Mouse (Mus musculus): ENCODE data around the gene Samd3. TPM values are rescaled to one million over a fixed set of nuclear protein-coding genes. Genes with fewer than 3 reads are reported as not detected.

Samd3 gene
- total and polyA plus RNA-seq, 3 experiments, result 0.31 TPM; not detected in 2

GRCm38 (mm10) chr10:26280009-26280408 is 50.5 kb downstream of the Samd3 start:
- no peaks in the 10 kb centered on the region for H3K79me2 ChIP-seq (replicated peaks; ENCODE audit: control insufficient read depth, insufficient read depth, low read length)
- intact Hi-C loops (cut with DNase I), result no loop called here
- H3K36me3 ChIP-seq (ENCODE audit: control insufficient read depth, insufficient read depth, low read length), result no peaks in the 10 kb centered on the region
- no peaks in the 10 kb centered on the region for H3K27me3 ChIP-seq (ENCODE audit: control insufficient read depth, insufficient read depth, low read length)
- H3K4me3 ChIP-seq, result no peak overlapping the region
- no peaks in the 10 kb centered on the region for H3K4me1 ChIP-seq (ENCODE audit: control insufficient read depth, insufficient read depth, low read length)
- 82% methylated on average over 8 of the region's 8 CpGs for WGBS
- no peak overlapping the region for H3K27ac ChIP-seq
- DNase-seq, result no peak
- no peak overlapping the region for H3K9ac ChIP-seq (ENCODE audit: low read depth, low read length)
- no peak for TF ChIP-seq EP300 (IDR thresholded peaks at IDR 0.05; ENCODE audit: insufficient read depth, low read depth, low read length)
- no peak for TF ChIP-seq POLR2A (IDR thresholded peaks at IDR 0.05; ENCODE audit: insufficient read depth, low read depth, low read length)
- no peak for TF ChIP-seq CTCF (IDR thresholded peaks at IDR 0.05)

DNA sequence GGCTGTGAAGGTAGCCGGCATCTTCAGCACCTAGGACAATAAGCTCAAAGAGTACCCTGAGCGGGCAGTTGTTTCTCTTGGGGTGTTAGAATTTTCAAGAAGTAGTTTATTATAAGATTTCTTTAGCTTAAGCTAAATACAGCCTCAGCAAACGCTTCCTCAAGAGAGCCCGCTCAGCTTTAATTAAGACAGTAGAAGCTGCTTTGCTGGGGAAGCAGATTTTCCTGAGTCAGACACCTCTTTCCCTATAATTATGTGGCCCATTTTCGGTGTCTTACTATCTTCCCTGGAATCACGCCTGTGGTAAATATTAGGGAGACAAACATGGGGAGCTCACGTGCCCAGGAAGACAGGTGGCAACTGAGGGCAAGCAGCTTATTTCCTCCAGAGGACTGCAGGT is 57.6 kb downstream of the Samd3 start:
- Histone ChIP-seq H3K4me3 (no peak overlapping the region), H3K27ac (no peak overlapping the region), H3K4me1 (ENCODE audit: control insufficient read depth, insufficient read depth, low read length) (no peaks in the 10 kb centered on the region), H3K9ac (ENCODE audit: low read depth, low read length) (no peak overlapping the region), H3K36me3 (ENCODE audit: control insufficient read depth, insufficient read depth, low read length) (no peaks in the 10 kb centered on the region), H3K27me3 (ENCODE audit: control insufficient read depth, insufficient read depth, low read length) (no peaks in the 10 kb centered on the region), H3K79me2 (replicated peaks; ENCODE audit: control insufficient read depth, insufficient read depth, low read length) (no peaks in the 10 kb centered on the region)
- intact Hi-C loops (cut with DNase I), result no loop called here
- no peak for DNase-seq
- TF ChIP-seq POLR2A (IDR thresholded peaks at IDR 0.05; ENCODE audit: insufficient read depth, low read depth, low read length), result no peak
- TF ChIP-seq CTCF (IDR thresholded peaks at IDR 0.05), result no peak
- no peak for TF ChIP-seq EP300 (IDR thresholded peaks at IDR 0.05; ENCODE audit: insufficient read depth, low read depth, low read length)
- 80% methylated on average over 7 of the region's 7 CpGs for WGBS

DNA sequence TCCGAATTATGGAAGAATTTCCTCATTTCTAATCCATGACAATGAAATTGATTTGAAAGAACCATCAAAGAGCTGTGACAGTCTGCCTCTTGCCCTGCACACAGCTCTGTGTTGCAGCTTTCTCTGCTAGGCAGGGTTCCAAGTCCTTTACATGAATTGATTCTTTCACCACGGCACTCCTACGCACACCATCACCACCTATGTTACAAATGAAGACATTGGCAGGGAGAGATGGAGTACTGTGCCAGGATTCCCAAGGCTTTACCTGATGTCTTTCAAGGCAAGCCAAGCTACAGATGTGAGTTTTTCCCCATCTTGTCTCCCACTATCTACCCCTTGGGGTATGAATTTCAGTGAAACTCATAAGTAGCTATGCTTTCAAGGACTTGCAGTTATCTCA is 67.7 kb downstream of the Samd3 start:
- intact Hi-C loops (cut with DNase I), result no loop called here
- no peaks in the 10 kb centered on the region for H3K4me1 ChIP-seq (ENCODE audit: control insufficient read depth, insufficient read depth, low read length)
- no peak overlapping the region for H3K9ac ChIP-seq (ENCODE audit: low read depth, low read length)
- no peak overlapping the region for H3K4me3 ChIP-seq
- TF ChIP-seq CTCF (IDR thresholded peaks at IDR 0.05) (no peak), EP300 (IDR thresholded peaks at IDR 0.05; ENCODE audit: insufficient read depth, low read depth, low read length) (no peak)
- no peaks in the 10 kb centered on the region for H3K27me3 ChIP-seq (ENCODE audit: control insufficient read depth, insufficient read depth, low read length)
- DNase-seq, result no peak
- no peak overlapping the region for H3K27ac ChIP-seq
- no peaks in the 10 kb centered on the region for H3K79me2 ChIP-seq (replicated peaks; ENCODE audit: control insufficient read depth, insufficient read depth, low read length)
- WGBS, result 70% methylated on average over 3 of the region's 3 CpGs
- no peaks in the 10 kb centered on the region for H3K36me3 ChIP-seq (ENCODE audit: control insufficient read depth, insufficient read depth, low read length)

DNA sequence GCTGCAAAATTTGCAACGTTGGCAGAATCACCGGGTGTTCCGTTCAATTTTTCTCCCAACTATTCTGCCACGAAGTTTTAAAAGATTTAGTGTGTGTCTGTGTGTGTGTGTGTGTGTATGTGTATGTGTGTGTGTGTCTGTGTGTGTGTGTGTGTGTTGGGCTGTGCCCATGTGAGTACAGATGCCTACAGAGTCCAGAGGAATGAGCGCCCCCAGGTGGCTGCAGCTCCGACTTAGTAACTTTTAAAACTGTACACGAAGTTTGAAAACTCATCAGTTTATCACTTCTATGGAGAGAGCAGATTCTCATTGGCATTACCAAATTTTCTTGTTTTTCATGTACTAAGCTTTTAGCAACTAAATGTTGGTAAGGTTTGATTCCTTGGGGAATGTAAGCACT is 68.1 kb downstream of the Samd3 start:
- H3K4me1 ChIP-seq (ENCODE audit: control insufficient read depth, insufficient read depth, low read length), result no peaks in the 10 kb centered on the region
- no peak overlapping the region for H3K9ac ChIP-seq (ENCODE audit: low read depth, low read length)
- no peaks in the 10 kb centered on the region for H3K79me2 ChIP-seq (replicated peaks; ENCODE audit: control insufficient read depth, insufficient read depth, low read length)
- H3K27me3 ChIP-seq (ENCODE audit: control insufficient read depth, insufficient read depth, low read length), result no peaks in the 10 kb centered on the region
- H3K27ac ChIP-seq, result no peak overlapping the region
- WGBS, result 73% methylated on average over 7 of the region's 7 CpGs
- no peak for DNase-seq
- intact Hi-C loops (cut with DNase I), result no loop called here
- TF ChIP-seq POLR2A (IDR thresholded peaks at IDR 0.05; ENCODE audit: insufficient read depth, low read depth, low read length), result no peak
- no peak for TF ChIP-seq EP300 (IDR thresholded peaks at IDR 0.05; ENCODE audit: insufficient read depth, low read depth, low read length)
- TF ChIP-seq CTCF (IDR thresholded peaks at IDR 0.05), result no peak
- no peak overlapping the region for H3K4me3 ChIP-seq
- no peaks in the 10 kb centered on the region for H3K36me3 ChIP-seq (ENCODE audit: control insufficient read depth, insufficient read depth, low read length)

- Histone ChIP-seq H3K4me3 (no peak overlapping the region), H3K27me3 (ENCODE audit: control insufficient read depth, insufficient read depth, low read length) (no peaks in the 10 kb centered on the region), H3K79me2 (replicated peaks; ENCODE audit: control insufficient read depth, insufficient read depth, low read length) (no peaks in the 10 kb centered on the region), H3K9ac (ENCODE audit: low read depth, low read length) (no peak overlapping the region), H3K4me1 (ENCODE audit: control insufficient read depth, insufficient read depth, low read length) (no peaks in the 10 kb centered on the region), H3K27ac (no peak overlapping the region), H3K36me3 (ENCODE audit: control insufficient read depth, insufficient read depth, low read length) (no peaks in the 10 kb centered on the region)
- DNase-seq, result no peak
- intact Hi-C loops (cut with DNase I), result no loop called here
- no peak for TF ChIP-seq CTCF (IDR thresholded peaks at IDR 0.05)
- whole genome bisulfite sequencing, result 94% methylated on average over 4 of the region's 4 CpGs
Observed at GRCm38 (mm10) chr10:26302336-26302735, 72.8 kb downstream of the Samd3 start.

DNA sequence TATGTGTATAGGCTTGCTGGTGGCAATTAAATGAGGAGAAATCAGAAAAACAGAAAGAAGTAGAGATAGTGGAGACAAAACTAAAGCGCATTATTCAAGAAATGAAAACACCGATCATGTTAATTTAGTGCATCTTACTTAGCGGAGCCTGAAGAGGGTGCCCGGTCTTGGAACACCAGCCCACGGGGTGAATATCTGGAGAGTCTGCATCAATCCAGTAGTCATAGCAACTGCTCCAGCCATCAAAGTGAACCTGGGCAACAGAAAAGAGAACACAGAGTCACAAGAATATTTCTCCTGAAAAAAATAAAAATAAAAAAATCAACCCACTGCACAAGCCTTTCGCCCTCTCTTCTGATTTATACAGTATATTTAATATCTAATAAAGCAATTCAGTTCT is 74.0 kb downstream of the Samd3 start:
- H3K79me2 ChIP-seq (replicated peaks; ENCODE audit: control insufficient read depth, insufficient read depth, low read length), result no peaks in the 10 kb centered on the region
- WGBS, result 97% methylated on average over 6 of the region's 6 CpGs
- intact Hi-C loops (cut with DNase I), result no loop called here

More for the DNA sequence above, 74.0 kb downstream of the Samd3 start:
- no peak for DNase-seq
- no peak for TF ChIP-seq CTCF (IDR thresholded peaks at IDR 0.05)
- no peak for TF ChIP-seq EP300 (IDR thresholded peaks at IDR 0.05; ENCODE audit: insufficient read depth, low read depth, low read length)
- TF ChIP-seq POLR2A (IDR thresholded peaks at IDR 0.05; ENCODE audit: insufficient read depth, low read depth, low read length), result no peak
- no peaks in the 10 kb centered on the region for H3K36me3 ChIP-seq (ENCODE audit: control insufficient read depth, insufficient read depth, low read length)
- H3K27me3 ChIP-seq (ENCODE audit: control insufficient read depth, insufficient read depth, low read length), result no peaks in the 10 kb centered on the region
- no peak overlapping the region for H3K9ac ChIP-seq (ENCODE audit: low read depth, low read length)
- no peak overlapping the region for H3K4me3 ChIP-seq
- H3K27ac ChIP-seq, result no peak overlapping the region
- H3K4me1 ChIP-seq (ENCODE audit: control insufficient read depth, insufficient read depth, low read length), result no peaks in the 10 kb centered on the region

Data from heart, adult 2 months (tissue).